Mouse (Mus musculus): ENCODE data around the gene Hdx. TPM values are rescaled to one million over a fixed set of nuclear protein-coding genes. Genes with fewer than 3 reads are reported as not detected.

The Hdx gene
- polyA plus RNA-seq (2016; fragmentation: Nextera tagmentation; extraction: Ambion mirVana): 1.5 TPM in 2 replicates

GRCm38 (mm10) chrX:111696356-111697282, at the start of gene Hdx:
Gene Hdx (minus strand): TSS chrX:111697079.
- peak; percentile 88 for ATAC-seq (ENCODE audit: insufficient number of reproducible peaks, insufficient read depth, low FRiP score, low TSS enrichment, low read depth)
- Histone ChIP-seq H3K36me3 (no peaks in the 10 kb centered on the region), H3K4me2 (peak within 1 kb of the TSS; percentile 54), H3K27ac (peak within 1 kb of the TSS; percentile 50; the same call in 1 of the 2 replicates), H3K4me1 (replicated peaks) (no peaks in the 10 kb centered on the region), H3K9ac (replicated peaks) (peak within 1 kb of the TSS; percentile 52; the same call in 1 of the 2 replicates), H3K9me3 (no peaks in the 10 kb centered on the region), H3K4me3 (replicated peaks) (peak within 1 kb of the TSS; percentile 45), H3K27me3 (no peaks in the 10 kb centered on the region)
- WGBS: 13% methylated on average over 26 of the region's 26 CpGs

DNA sequence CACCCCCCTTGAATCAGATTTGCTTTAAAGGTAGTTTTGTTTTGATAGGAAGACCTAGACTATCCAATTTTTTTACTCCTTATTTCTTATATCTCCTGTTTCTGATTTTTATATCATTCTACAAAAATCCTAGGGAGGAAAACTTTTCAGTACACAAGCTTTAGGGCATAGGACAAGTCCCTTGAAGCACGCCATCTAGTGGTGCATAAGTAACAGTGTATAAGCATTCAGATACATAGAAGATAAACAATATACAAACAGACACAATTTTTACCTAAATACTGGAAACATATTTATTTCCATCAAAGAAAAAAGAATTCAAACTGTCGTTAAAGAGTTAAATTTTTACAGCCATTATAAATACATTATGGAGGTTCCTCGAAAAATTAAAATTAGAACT, 11.2 kb downstream of the Hdx start:
- Histone ChIP-seq H3K4me2 (no peak overlapping the region), H3K4me3 (replicated peaks) (no peak overlapping the region), H3K36me3 (no peaks in the 10 kb centered on the region), H3K27me3 (no peaks in the 10 kb centered on the region), H3K9ac (replicated peaks) (no peak overlapping the region), H3K9me3 (no peaks in the 10 kb centered on the region), H3K4me1 (replicated peaks) (no peaks in the 10 kb centered on the region), H3K27ac (no peak overlapping the region)
- ATAC-seq (ENCODE audit: insufficient number of reproducible peaks, insufficient read depth, low FRiP score, low TSS enrichment, low read depth): no peak
- 56% methylated on average over 3 of the region's 3 CpGs for WGBS

DNA sequence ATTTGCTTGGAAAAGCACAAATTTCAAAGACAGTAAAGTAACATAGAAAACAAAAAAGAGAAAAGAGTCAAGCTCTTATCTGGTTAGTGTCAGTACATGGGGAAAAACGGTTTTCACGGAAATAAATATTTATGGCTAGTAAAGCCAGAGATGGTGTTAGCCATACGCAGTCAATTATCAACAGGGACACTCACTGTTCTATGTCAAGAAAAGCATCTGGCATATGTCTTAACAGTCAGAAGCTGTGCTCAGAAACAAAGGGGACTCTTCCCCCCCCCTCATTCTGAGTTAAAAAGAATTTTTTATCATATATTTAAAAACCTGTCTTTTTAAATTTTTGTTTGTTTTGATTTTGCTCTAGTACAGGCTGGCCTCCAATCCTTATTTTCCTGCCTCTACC, 25.2 kb downstream of the Hdx start:
- Histone ChIP-seq H3K4me1 (replicated peaks) (no peaks in the 10 kb centered on the region), H3K4me2 (no peak overlapping the region), H3K27me3 (no peaks in the 10 kb centered on the region), H3K4me3 (replicated peaks) (no peak overlapping the region), H3K36me3 (no peaks in the 10 kb centered on the region), H3K9ac (replicated peaks) (no peak overlapping the region), H3K27ac (no peak overlapping the region), H3K9me3 (no peaks in the 10 kb centered on the region)
- 58% methylated on average over 3 of the region's 3 CpGs for WGBS
- ATAC-seq (ENCODE audit: insufficient number of reproducible peaks, insufficient read depth, low FRiP score, low TSS enrichment, low read depth): no peak

- H3K9me3 ChIP-seq: no peaks in the 10 kb centered on the region
- no peak overlapping the region for H3K9ac ChIP-seq (replicated peaks)
- H3K27ac ChIP-seq: no peak overlapping the region
- no peaks in the 10 kb centered on the region for H3K36me3 ChIP-seq
- no peaks in the 10 kb centered on the region for H3K27me3 ChIP-seq
- no peak for ATAC-seq (ENCODE audit: insufficient number of reproducible peaks, insufficient read depth, low FRiP score, low TSS enrichment, low read depth)
- H3K4me2 ChIP-seq: no peak overlapping the region
- H3K4me3 ChIP-seq (replicated peaks): no peak overlapping the region
- no peaks in the 10 kb centered on the region for H3K4me1 ChIP-seq (replicated peaks)
- WGBS: 73% methylated on average over 5 of the region's 5 CpGs
Observed at GRCm38 (mm10) chrX:111660381-111660780, 36.5 kb downstream of the Hdx start.

DNA sequence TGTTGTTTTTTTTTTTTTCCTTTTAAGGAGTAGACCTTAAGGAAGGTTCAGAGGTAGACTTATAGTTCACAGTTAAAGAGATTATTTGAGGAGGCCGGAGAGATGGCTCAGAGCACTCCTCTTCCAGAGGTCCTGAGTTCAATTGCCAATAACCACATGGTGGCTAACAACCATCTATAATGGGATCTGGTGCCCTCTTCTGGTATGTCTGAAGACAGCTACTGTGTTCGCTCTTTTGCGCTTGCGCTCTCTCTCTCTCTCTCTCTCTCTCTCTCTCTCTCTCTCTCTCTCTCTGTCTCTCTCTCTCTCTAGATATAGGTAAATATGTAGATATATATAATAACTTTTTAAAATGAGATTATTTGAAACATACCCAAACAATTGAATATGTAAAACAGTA, 38.2 kb downstream of the Hdx start:
- H3K9ac ChIP-seq (replicated peaks): no peak overlapping the region
- no peak overlapping the region for H3K4me3 ChIP-seq (replicated peaks)
- H3K27ac ChIP-seq: no peak overlapping the region
- ATAC-seq (ENCODE audit: insufficient number of reproducible peaks, insufficient read depth, low FRiP score, low TSS enrichment, low read depth): no peak
- no peak overlapping the region for H3K4me2 ChIP-seq
- H3K9me3 ChIP-seq: no peaks in the 10 kb centered on the region
- WGBS: 92% methylated on average over 4 of the region's 4 CpGs
- no peaks in the 10 kb centered on the region for H3K36me3 ChIP-seq
- H3K27me3 ChIP-seq: no peaks in the 10 kb centered on the region
- H3K4me1 ChIP-seq (replicated peaks): no peaks in the 10 kb centered on the region

DNA sequence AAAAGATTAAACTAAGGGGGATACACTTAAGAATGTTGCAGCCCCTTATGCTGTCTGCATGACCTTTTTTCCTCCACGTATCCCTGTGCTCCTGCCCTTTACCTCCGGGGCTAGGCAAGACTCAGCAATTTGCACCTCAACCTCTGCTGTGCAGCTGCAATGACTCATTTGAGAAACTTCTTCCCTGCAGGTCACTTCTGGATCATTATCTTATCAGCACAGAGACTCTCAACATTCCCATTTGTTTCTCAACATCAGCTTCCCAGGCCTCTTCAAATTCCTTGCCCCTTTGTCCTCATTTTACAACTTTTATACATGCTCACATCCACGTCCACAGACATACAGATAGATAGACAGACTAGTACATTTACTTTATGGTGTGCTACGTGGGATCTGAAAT, 51.9 kb downstream of the Hdx start:
- H3K9me3 ChIP-seq: no peaks in the 10 kb centered on the region
- H3K27me3 ChIP-seq: no peaks in the 10 kb centered on the region
- 69% methylated on average over 4 of the region's 4 CpGs for WGBS
- no peak overlapping the region for H3K4me2 ChIP-seq
- H3K9ac ChIP-seq (replicated peaks): no peak overlapping the region
- H3K4me1 ChIP-seq (replicated peaks): no peaks in the 10 kb centered on the region
- no peak overlapping the region for H3K27ac ChIP-seq
- no peak for ATAC-seq (ENCODE audit: insufficient number of reproducible peaks, insufficient read depth, low FRiP score, low TSS enrichment, low read depth)
- no peaks in the 10 kb centered on the region for H3K36me3 ChIP-seq
- H3K4me3 ChIP-seq (replicated peaks): no peak overlapping the region

- Histone ChIP-seq H3K9me3 (no peaks in the 10 kb centered on the region), H3K4me2 (no peak overlapping the region), H3K9ac (replicated peaks) (no peak overlapping the region), H3K27ac (no peak overlapping the region), H3K27me3 (no peaks in the 10 kb centered on the region), H3K4me1 (replicated peaks) (no peaks in the 10 kb centered on the region), H3K36me3 (no peaks in the 10 kb centered on the region), H3K4me3 (replicated peaks) (no peak overlapping the region)
- ATAC-seq (ENCODE audit: insufficient number of reproducible peaks, insufficient read depth, low FRiP score, low TSS enrichment, low read depth): no peak
- 82% methylated on average over 5 of the region's 5 CpGs for WGBS
Observed at GRCm38 (mm10) chrX:111640616-111641015, 56.3 kb downstream of the Hdx start.

DNA sequence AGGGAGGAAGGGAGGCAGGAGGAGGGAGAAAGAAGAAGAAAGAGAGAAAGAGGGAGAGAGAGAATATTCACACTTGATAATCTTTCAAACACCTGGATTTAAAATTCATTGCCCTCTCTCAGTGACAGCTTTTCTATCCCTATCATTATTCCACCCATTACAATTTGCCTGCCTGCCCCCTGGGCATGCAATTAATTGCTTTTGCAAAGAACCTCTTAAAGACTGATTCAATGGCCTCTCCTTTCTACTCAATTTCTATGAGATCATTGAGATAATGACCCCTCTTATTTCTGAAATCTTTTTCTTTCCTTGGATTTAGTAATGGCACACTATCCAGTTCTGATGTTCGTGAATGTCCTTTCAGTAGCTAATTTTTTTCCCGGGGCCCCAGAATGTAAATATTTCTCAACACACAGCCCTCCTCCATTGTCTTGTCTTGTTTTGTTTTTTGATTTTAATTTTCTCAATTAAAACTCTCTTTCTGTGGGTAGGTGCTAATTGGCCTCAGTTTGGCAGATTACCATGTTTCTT, 99.2 kb downstream of the Hdx start:
- H3K9ac ChIP-seq (replicated peaks): no peak overlapping the region
- H3K4me1 ChIP-seq (replicated peaks): no peaks in the 10 kb centered on the region
- no peaks in the 10 kb centered on the region for H3K9me3 ChIP-seq
- H3K4me2 ChIP-seq: no peak overlapping the region
- H3K36me3 ChIP-seq: no peaks in the 10 kb centered on the region
- 81% methylated on average over 2 of the region's 2 CpGs for WGBS
- H3K27me3 ChIP-seq: no peaks in the 10 kb centered on the region
- H3K4me3 ChIP-seq (replicated peaks): no peak overlapping the region
- no peak overlapping the region for H3K27ac ChIP-seq
- ATAC-seq (ENCODE audit: insufficient number of reproducible peaks, insufficient read depth, low FRiP score, low TSS enrichment, low read depth): no peak

DNA sequence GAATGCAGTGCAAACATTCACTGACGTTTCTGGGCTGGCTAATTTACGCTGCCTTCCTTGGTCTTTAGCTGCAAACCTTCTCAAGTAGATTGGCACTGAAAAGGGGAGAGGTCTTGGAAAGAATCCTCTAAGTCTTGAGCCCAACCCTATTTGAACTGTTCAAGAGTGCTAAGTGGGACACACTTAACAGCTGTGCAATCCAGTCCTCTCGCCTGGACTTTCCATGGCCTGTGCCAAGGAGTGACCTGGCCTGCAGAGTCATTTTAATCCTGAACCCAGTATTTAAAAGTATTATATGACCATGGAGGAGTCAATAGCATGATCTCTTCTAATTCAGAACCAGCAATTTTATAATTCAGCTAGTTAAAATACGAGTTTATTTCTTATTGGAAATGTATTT, 109.3 kb downstream of the Hdx start:
- Histone ChIP-seq H3K36me3 (no peaks in the 10 kb centered on the region), H3K9ac (replicated peaks) (no peak overlapping the region), H3K4me2 (no peak overlapping the region), H3K4me1 (replicated peaks) (no peaks in the 10 kb centered on the region), H3K4me3 (replicated peaks) (no peak overlapping the region), H3K9me3 (no peaks in the 10 kb centered on the region), H3K27me3 (no peaks in the 10 kb centered on the region), H3K27ac (no peak overlapping the region)
- WGBS: 76% methylated on average over 4 of the region's 4 CpGs
- ATAC-seq (ENCODE audit: insufficient number of reproducible peaks, insufficient read depth, low FRiP score, low TSS enrichment, low read depth): no peak

DNA sequence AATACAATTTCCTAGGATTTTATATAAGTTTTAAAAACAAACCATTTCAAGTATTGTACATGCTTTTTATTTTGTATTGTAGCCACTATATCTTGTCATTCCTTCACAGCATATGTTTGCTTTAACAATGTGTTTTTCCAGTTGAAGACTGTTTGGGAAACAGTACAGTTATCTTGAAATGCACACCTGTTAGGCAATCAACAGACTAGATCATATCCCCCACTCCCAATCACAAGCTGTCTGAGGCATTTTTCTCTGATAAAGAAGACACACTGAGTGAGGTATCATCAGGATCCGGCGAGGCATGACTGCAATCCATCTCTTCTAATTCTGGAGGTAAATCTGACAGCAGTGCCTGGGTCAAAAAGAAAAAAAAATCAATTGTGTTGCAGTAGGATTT, 119.8 kb downstream of the Hdx start:
- H3K4me1 ChIP-seq (replicated peaks): no peaks in the 10 kb centered on the region
- H3K27me3 ChIP-seq: no peaks in the 10 kb centered on the region
- no peaks in the 10 kb centered on the region for H3K9me3 ChIP-seq
- H3K4me2 ChIP-seq: no peak overlapping the region
- H3K9ac ChIP-seq (replicated peaks): no peak overlapping the region
- no peak overlapping the region for H3K4me3 ChIP-seq (replicated peaks)
- ATAC-seq (ENCODE audit: insufficient number of reproducible peaks, insufficient read depth, low FRiP score, low TSS enrichment, low read depth): no peak
- H3K27ac ChIP-seq: no peak overlapping the region
- 94% methylated on average over 2 of the region's 2 CpGs for WGBS
- H3K36me3 ChIP-seq: no peaks in the 10 kb centered on the region

DNA sequence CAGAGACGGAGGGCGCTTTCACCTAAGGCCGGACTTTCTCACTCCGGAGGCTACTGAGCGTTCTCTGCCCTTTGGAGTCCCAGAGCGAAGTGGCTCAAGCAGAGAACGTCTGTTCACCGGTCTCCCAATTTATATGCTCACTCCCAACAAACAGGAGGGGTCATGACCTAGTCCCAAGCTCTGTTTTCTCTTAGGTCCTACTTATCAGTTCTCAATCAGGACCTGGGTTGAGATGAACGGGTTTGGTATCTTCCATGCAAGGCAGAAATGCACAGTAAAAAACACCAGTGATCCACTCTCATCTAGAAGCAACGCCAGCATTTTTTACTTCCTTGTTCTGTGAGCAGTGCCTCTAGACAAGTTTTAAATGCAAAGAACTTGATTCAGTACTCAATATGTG, 159.0 kb downstream of the Hdx start, which contains the start of gene Rps6ka6:
Gene Rps6ka6, minus strand, starts transcription at position 101 of the 400 bp plus-strand sequence.
- WGBS: 60% methylated on average over 10 of the region's 10 CpGs
- Histone ChIP-seq H3K4me2 (no peak within 1 kb of the TSS), H3K9me3 (no peaks in the 10 kb centered on the region), H3K4me3 (replicated peaks) (no peak within 1 kb of the TSS), H3K4me1 (replicated peaks) (no peaks in the 10 kb centered on the region), H3K27ac (no peak within 1 kb of the TSS), H3K27me3 (no peaks in the 10 kb centered on the region), H3K36me3 (no peaks in the 10 kb centered on the region), H3K9ac (replicated peaks) (no peak within 1 kb of the TSS)
- ATAC-seq (ENCODE audit: insufficient number of reproducible peaks, insufficient read depth, low FRiP score, low TSS enrichment, low read depth): no peak

All from limb, embryonic 12.5 days (tissue).